Mouse (Mus musculus): ENCODE results near the gene Vmn1r231. TPM values are rescaled to one million over a fixed set of nuclear protein-coding genes. Genes with fewer than 3 reads are reported as not detected.

Vmn1r231 gene
- total and polyA plus RNA-seq, 3 experiments, result not detected

- TF ChIP-seq CTCF (IDR thresholded peaks at IDR 0.05) (no peak), POLR2A (IDR thresholded peaks at IDR 0.05; ENCODE audit: insufficient read depth, low read depth, low read length) (no peak), EP300 (IDR thresholded peaks at IDR 0.05; ENCODE audit: insufficient read depth, low read depth, low read length) (no peak)
- WGBS, result 29% methylated on average over 1 of the region's 1 CpGs
These were observed 14.7 kb upstream of the Vmn1r231 start, which contains the start of gene Vmn1r232 for GRCm38 (mm10) chr17:20919614-20920013. Gene Vmn1r232, minus strand, starts transcription at chr17:20919714.

GRCm38 (mm10) chr17:20840144-20840543 lies 64.7 kb downstream of the Vmn1r231 start, which contains the start of gene Vmn1r230:
Gene Vmn1r230, plus strand, starts transcription at chr17:20840444.
- intact Hi-C loops (cut with DNase I), result no loop called here
- Histone ChIP-seq H3K79me2 (replicated peaks; ENCODE audit: control insufficient read depth, insufficient read depth, low read length) (no peaks in the 10 kb centered on the region), H3K27me3 (ENCODE audit: control insufficient read depth, insufficient read depth, low read length) (no peaks in the 10 kb centered on the region), H3K36me3 (ENCODE audit: control insufficient read depth, insufficient read depth, low read length) (no peaks in the 10 kb centered on the region), H3K4me1 (ENCODE audit: control insufficient read depth, insufficient read depth, low read length) (no peaks in the 10 kb centered on the region), H3K9ac (ENCODE audit: low read depth, low read length) (no peak within 1 kb of the TSS), H3K27ac (no peak within 1 kb of the TSS), H3K4me3 (no peak within 1 kb of the TSS)
- 3% methylated on average over 1 of the region's 1 CpGs for WGBS
- DNase-seq, result no peak
- TF ChIP-seq EP300 (IDR thresholded peaks at IDR 0.05; ENCODE audit: insufficient read depth, low read depth, low read length) (no peak), POLR2A (IDR thresholded peaks at IDR 0.05; ENCODE audit: insufficient read depth, low read depth, low read length) (no peak), CTCF (IDR thresholded peaks at IDR 0.05) (no peak)

More at GRCm38 (mm10) chr17:20919614-20920013, 14.7 kb upstream of the Vmn1r231 start, which contains the start of gene Vmn1r232:
- Histone ChIP-seq H3K9ac (ENCODE audit: low read depth, low read length) (no peak within 1 kb of the TSS), H3K4me1 (ENCODE audit: control insufficient read depth, insufficient read depth, low read length) (no peaks in the 10 kb centered on the region), H3K27me3 (ENCODE audit: control insufficient read depth, insufficient read depth, low read length) (no peaks in the 10 kb centered on the region), H3K27ac (no peak within 1 kb of the TSS), H3K36me3 (ENCODE audit: control insufficient read depth, insufficient read depth, low read length) (no peaks in the 10 kb centered on the region), H3K4me3 (no peak within 1 kb of the TSS), H3K79me2 (replicated peaks; ENCODE audit: control insufficient read depth, insufficient read depth, low read length) (no peaks in the 10 kb centered on the region)
- DNase-seq, result no peak
- intact Hi-C loops (cut with DNase I), result no loop called here

Other genes starting within 250 kb of the Vmn1r231 start
- not detected for gene Vmn1r226, start 222.2 kb downstream of the Vmn1r231 start, total RNA-seq (2021)
- gene Vmn1r226, start 222.2 kb downstream of the Vmn1r231 start, polyA plus RNA-seq (2012; rRNA removed), result not detected in 2 replicates
- not detected for gene Vmn1r227, start 175.2 kb downstream of the Vmn1r231 start, total RNA-seq (2021)
- gene Vmn1r227, start 175.2 kb downstream of the Vmn1r231 start, polyA plus RNA-seq (2012; rRNA removed), result not detected in 2 replicates
- gene Vmn1r228, start 118.9 kb downstream of the Vmn1r231 start, total RNA-seq (2021), result not detected
- gene Vmn1r228, start 118.9 kb downstream of the Vmn1r231 start, polyA plus RNA-seq (2012; rRNA removed), result not detected in 2 replicates
- gene Vmn1r229, start 93.5 kb downstream of the Vmn1r231 start, total RNA-seq (2021), result under 1 TPM in 1 of 2 experiments, not detected in 1; 0.02 TPM
- gene Vmn1r229, start 93.5 kb downstream of the Vmn1r231 start, polyA plus RNA-seq (2012; rRNA removed), result not detected in 2 replicates
- gene Vmn1r230, start 64.6 kb downstream of the Vmn1r231 start, total RNA-seq (2021), result not detected
- not detected in 2 replicates for gene Vmn1r230, start 64.6 kb downstream of the Vmn1r231 start, polyA plus RNA-seq (2012; rRNA removed)
- gene Vmn1r232, start 14.6 kb upstream of the Vmn1r231 start, total RNA-seq (2021), result not detected
- not detected in 2 replicates for gene Vmn1r232, start 14.6 kb upstream of the Vmn1r231 start, polyA plus RNA-seq (2012; rRNA removed)
- gene Ppp2r1a, start 40.2 kb upstream of the Vmn1r231 start, total RNA-seq (2021), result 100 to 1,000 TPM; 167 to 188 TPM
- gene Ppp2r1a, start 40.2 kb upstream of the Vmn1r231 start, polyA plus RNA-seq (2012; rRNA removed), result 251 and 323 TPM in 2 replicates
- gene Vmn1r233, start 91.4 kb upstream of the Vmn1r231 start, total RNA-seq (2021), result not detected
- not detected in 2 replicates for gene Vmn1r233, start 91.4 kb upstream of the Vmn1r231 start, polyA plus RNA-seq (2012; rRNA removed)
- 1 to 10 TPM; 8.6 TPM for gene Zfp160, start 103.8 kb upstream of the Vmn1r231 start, total RNA-seq (2021)
- gene Zfp160, start 103.8 kb upstream of the Vmn1r231 start, polyA plus RNA-seq (2012; rRNA removed), result 3.4 and 6.4 TPM in 2 replicates

Measured in heart, adult 2 months (tissue).